Mouse (Mus musculus) hindbrain, embryonic 16.5 days (tissue): ENCODE results near the gene Fstl5. TPM values are rescaled to one million over a fixed set of nuclear protein-coding genes. Genes with fewer than 3 reads are reported as not detected.

ENCODE experiments used
- ATAC-seq: fragments of 200-750 bp; cut with Nextera tagmentation; 2 replicates; pipeline ENCODE4 v1.8.0; 2017; ENCODE audit warnings: moderate TSS enrichment, moderate library complexity
- H3K27ac ChIP-seq: fragments of 300-500 bp; sonication (generic); 2 replicates; pipeline ENCODE4 v1.5.1; 2014; ENCODE audit warnings: low read depth, mild to moderate bottlenecking, control low read depth, low read length, moderate library complexity
- H3K27me3 ChIP-seq: fragments of 300-500 bp; sonication (generic); replicated peaks from 2 replicates; pipeline ENCODE4 v1.6.1; 2014; ENCODE audit warnings: low read length; ENCODE audit not compliant: control insufficient read depth, insufficient read depth
- H3K36me3 ChIP-seq: fragments of 300-500 bp; sonication (generic); 2 replicates; pipeline ENCODE4 v1.6.1; 2014; ENCODE audit warnings: mild to moderate bottlenecking, low read length, moderate library complexity, mixed read lengths; ENCODE audit not compliant: control insufficient read depth, insufficient read depth
- H3K4me1 ChIP-seq: fragments of 300-500 bp; sonication (generic); 2 replicates; pipeline ENCODE4 v1.6.1; 2014; ENCODE audit warnings: low read depth, low read length; ENCODE audit not compliant: control insufficient read depth, insufficient read depth
- H3K4me2 ChIP-seq: fragments of 300-500 bp; sonication (generic); 2 replicates; pipeline ENCODE4 v1.6.1; 2014; ENCODE audit warnings: mild to moderate bottlenecking, low read length, control low read depth, moderate library complexity
- H3K4me3 ChIP-seq: fragments of 300-500 bp; sonication (generic); 2 replicates; pipeline ENCODE4 v1.5.1; 2014; ENCODE audit warnings: mild to moderate bottlenecking, low read length, control low read depth, moderate library complexity
- H3K9ac ChIP-seq: fragments of 300-500 bp; sonication (generic); 2 replicates; pipeline ENCODE4 v1.6.1; 2014; ENCODE audit warnings: low read depth, mild to moderate bottlenecking, control low read depth, low read length, moderate library complexity
- H3K9me3 ChIP-seq: fragments of 300-500 bp; sonication (generic); 2 replicates; pipeline ENCODE4 v1.6.1; 2014; ENCODE audit warnings: mild to moderate bottlenecking, low read length, moderate library complexity; ENCODE audit not compliant: control insufficient read depth
- WGBS: fragments of 180-500 bp; shearing (Covaris S2); extraction: QIAGEN DNeasy Blood & Tissue Kit; methylation state at CpG from one replicate; pipeline ENCODE4 v1.1.7; 2014; 5-methylcytosine and 5-hydroxymethylcytosine counted together
- polyA plus RNA-seq: library from polyadenylated mRNA; unstranded; fragments of >200 nt; fragmentation: Nextera tagmentation; extraction: Ambion mirVana; gene quantifications from 2 replicates; pipeline ENCODE4 v1.2.1, GENCODE M21; 2015

The Fstl5 gene
- polyA plus RNA-seq, 1 experiment from 2014 or later = 65.7 TPM

DNA sequence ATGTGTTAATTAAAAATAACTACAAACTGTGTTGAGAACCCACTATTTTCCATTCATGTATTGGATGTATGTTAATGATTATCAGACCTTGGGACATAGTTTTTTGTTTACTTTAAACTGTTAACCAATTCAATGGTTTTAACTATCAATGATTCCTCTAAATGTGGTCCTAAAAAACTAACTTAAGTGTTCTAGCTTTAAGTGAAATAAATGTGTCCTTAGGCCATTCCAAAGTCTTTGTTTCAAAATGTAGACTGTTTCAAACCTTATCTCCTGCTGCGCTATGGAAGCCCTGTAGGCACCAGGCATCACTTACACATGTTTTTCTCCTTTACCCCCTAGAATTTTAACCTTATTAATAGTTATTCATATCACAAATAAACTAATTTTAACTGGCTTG lies 546.0 kb downstream of the Fstl5 start:
- Histone ChIP-seq H3K36me3 (no peaks in the 10 kb centered on the region), H3K27ac (no peak overlapping the region), H3K27me3 (no peaks in the 10 kb centered on the region), H3K4me2 (no peak overlapping the region), H3K9ac (no peak overlapping the region), H3K4me1 (no peaks in the 10 kb centered on the region), H3K4me3 (no peak overlapping the region), H3K9me3 (no peaks in the 10 kb centered on the region)
- 95% methylated on average over 1 of the region's 1 CpGs for WGBS
- ATAC-seq = no peak

DNA sequence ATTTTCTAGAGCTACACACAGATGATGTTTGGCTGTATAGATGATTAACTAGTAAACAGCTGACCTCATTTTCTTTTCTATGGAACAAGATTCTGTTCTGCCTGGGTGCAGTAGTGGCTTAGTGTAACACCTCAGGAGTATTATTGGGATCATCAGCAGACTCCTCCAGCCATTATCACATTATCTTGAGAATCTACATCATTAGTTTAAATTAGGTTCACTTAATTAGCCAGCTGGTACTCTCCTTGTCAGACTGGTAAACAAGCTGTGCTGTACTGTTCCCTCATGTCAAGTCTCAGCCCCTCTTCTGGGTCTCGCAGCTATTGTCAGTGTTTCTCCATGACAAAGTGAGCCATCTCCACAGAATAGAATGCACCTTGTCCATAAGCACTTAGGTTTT lies 580.2 kb downstream of the Fstl5 start:
- 35% methylated on average over 1 of the region's 1 CpGs for WGBS
- H3K27ac ChIP-seq = no peak overlapping the region

DNA sequence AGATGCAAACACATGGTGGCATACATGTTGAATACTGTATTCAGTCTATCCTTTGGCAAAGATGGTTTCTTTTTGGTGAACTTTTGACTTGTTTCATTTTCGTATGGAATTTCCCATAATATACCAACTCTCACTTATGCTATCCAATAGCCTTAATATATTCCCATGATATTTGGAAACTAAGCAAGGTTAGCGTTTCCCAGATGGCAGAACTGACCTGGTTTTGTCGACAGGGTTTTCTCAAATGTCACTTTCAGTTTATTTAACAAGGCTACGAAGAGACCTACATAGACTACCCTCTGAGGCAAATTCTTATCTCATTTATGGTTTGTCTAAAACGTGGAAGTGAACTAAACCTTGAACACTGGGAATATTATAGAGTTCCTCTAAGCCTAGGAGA lies 596.8 kb downstream of the Fstl5 start:
- H3K9ac ChIP-seq = no peak overlapping the region
- no peak for ATAC-seq
- no peaks in the 10 kb centered on the region for H3K27me3 ChIP-seq
- H3K4me1 ChIP-seq = no peaks in the 10 kb centered on the region
- H3K9me3 ChIP-seq = no peaks in the 10 kb centered on the region
- WGBS = 66% methylated on average over 5 of the region's 5 CpGs
- no peak overlapping the region for H3K4me3 ChIP-seq
- no peaks in the 10 kb centered on the region for H3K36me3 ChIP-seq
- no peak overlapping the region for H3K27ac ChIP-seq
- no peak overlapping the region for H3K4me2 ChIP-seq

More for the DNA sequence above, 580.2 kb downstream of the Fstl5 start:
- ATAC-seq = peak; percentile 89
- no peak overlapping the region for H3K9ac ChIP-seq
- no peaks in the 10 kb centered on the region for H3K4me1 ChIP-seq
- no peaks in the 10 kb centered on the region for H3K27me3 ChIP-seq
- H3K4me3 ChIP-seq = no peak overlapping the region
- no peaks in the 10 kb centered on the region for H3K36me3 ChIP-seq
- no peak overlapping the region for H3K4me2 ChIP-seq
- H3K9me3 ChIP-seq = no peaks in the 10 kb centered on the region

- 91% methylated on average over 3 of the region's 3 CpGs for WGBS
- Histone ChIP-seq H3K9me3 (no peaks in the 10 kb centered on the region), H3K27me3 (no peaks in the 10 kb centered on the region), H3K36me3 (no peaks in the 10 kb centered on the region), H3K4me3 (no peak overlapping the region), H3K4me1 (no peaks in the 10 kb centered on the region), H3K27ac (no peak overlapping the region), H3K4me2 (no peak overlapping the region), H3K9ac (no peak overlapping the region)
- no peak for ATAC-seq
Measured at GRCm38 (mm10) chr3:76676006-76676405, 601.9 kb downstream of the Fstl5 start.

- no peak overlapping the region for H3K9ac ChIP-seq
- WGBS = 70% methylated on average over 5 of the region's 5 CpGs
- H3K4me1 ChIP-seq = no peaks in the 10 kb centered on the region
- H3K4me3 ChIP-seq = no peak overlapping the region
- no peak overlapping the region for H3K4me2 ChIP-seq
- H3K36me3 ChIP-seq = no peaks in the 10 kb centered on the region
- H3K9me3 ChIP-seq = no peaks in the 10 kb centered on the region
- H3K27me3 ChIP-seq = no peaks in the 10 kb centered on the region
- no peak overlapping the region for H3K27ac ChIP-seq
- peak; percentile 50; the same call in 1 of the 2 replicates for ATAC-seq
Measured at GRCm38 (mm10) chr3:76679853-76680545, 605.9 kb downstream of the Fstl5 start.

DNA sequence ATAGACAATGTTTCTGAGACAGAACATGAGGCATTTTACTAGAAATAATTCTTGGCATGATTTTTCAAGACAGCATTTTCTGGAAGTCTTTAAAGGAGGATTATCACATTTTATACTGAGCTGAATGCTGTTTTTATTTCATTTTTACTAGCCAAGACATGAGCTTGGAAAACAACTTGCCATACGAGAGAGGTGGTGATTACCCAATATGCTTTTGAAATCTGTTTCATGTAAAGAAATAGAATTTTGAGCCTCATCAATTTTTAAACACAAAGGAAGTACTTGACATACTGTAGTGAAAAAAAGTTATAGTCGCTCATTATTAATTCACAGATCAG lies 606.4 kb downstream of the Fstl5 start:
- H3K4me1 ChIP-seq = no peaks in the 10 kb centered on the region
- no peak overlapping the region for H3K27ac ChIP-seq
- H3K4me2 ChIP-seq = no peak overlapping the region
- H3K36me3 ChIP-seq = no peaks in the 10 kb centered on the region
- no peak overlapping the region for H3K9ac ChIP-seq
- no peak overlapping the region for H3K4me3 ChIP-seq
- H3K27me3 ChIP-seq = no peaks in the 10 kb centered on the region
- H3K9me3 ChIP-seq = no peaks in the 10 kb centered on the region
- WGBS = 83% methylated on average over 2 of the region's 2 CpGs
- no peak for ATAC-seq

DNA sequence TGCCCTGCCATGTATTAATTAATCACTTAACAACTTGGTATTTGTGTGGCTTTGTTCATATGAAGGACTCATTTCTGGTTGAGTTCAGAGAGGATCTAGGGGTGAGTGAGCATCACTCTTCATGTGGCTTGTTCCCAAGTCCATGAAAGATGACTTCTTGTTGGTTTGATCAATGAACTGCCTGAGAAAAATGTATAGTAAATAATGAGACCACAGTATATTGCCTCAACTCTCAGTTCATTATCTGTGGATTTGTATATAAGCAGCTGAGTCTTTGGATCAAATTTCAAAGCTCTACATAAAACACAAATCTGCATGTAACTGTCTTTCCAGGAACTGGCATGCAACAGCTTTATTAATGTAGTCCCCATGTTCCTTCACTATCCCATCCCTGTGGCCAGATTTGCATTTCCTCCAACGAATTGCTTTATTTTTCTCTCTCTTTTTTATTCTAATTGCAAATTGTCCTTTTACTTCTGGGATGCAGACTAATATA lies 623.1 kb downstream of the Fstl5 start:
- Histone ChIP-seq H3K4me3 (no peak overlapping the region), H3K27ac (no peak overlapping the region), H3K36me3 (no peaks in the 10 kb centered on the region), H3K27me3 (no peaks in the 10 kb centered on the region), H3K9ac (no peak overlapping the region), H3K4me2 (no peak overlapping the region), H3K4me1 (no peaks in the 10 kb centered on the region), H3K9me3 (no peaks in the 10 kb centered on the region)
- ATAC-seq = no peak
- WGBS = 66% methylated on average over 1 of the region's 1 CpGs

- Histone ChIP-seq H3K9ac (no peak overlapping the region), H3K4me1 (no peaks in the 10 kb centered on the region), H3K9me3 (no peaks in the 10 kb centered on the region), H3K27me3 (no peaks in the 10 kb centered on the region), H3K4me2 (no peak overlapping the region), H3K27ac (no peak overlapping the region), H3K36me3 (no peaks in the 10 kb centered on the region), H3K4me3 (no peak overlapping the region)
- 87% methylated on average over 2 of the region's 2 CpGs for WGBS
- ATAC-seq = no peak
Measured at GRCm38 (mm10) chr3:76739221-76739620, 665.2 kb downstream of the Fstl5 start.
